Mouse (Mus musculus) liver, postnatal 0 days (tissue): ENCODE results near the gene Ssr2. TPM values are rescaled to one million over a fixed set of nuclear protein-coding genes. Genes with fewer than 3 reads are reported as not detected.
A peak's percentile ranks its signal among the peaks of the same experiment; 100 is the strongest.

Source experiments
- ATAC-seq: fragments of 200-750 bp; cut with Nextera tagmentation; 2 replicates; pipeline ENCODE4 v1.8.0; 2017; ENCODE audit warnings: mild to moderate bottlenecking, moderate library complexity
- DNase-seq: peaks from one replicate; pipeline ENCODE4 v3.0.0-alpha.2; 2016
- H3K27ac ChIP-seq: fragments of 300-500 bp; sonication (generic); 2 replicates; pipeline ENCODE4 v1.5.1; 2014; ENCODE audit warnings: antibody characterized with exemption, moderate library complexity, mild to moderate bottlenecking, low read depth
- H3K27me3 ChIP-seq: fragments of 300-500 bp; sonication (generic); 2 replicates; pipeline ENCODE4 v1.6.1; 2014; ENCODE audit warnings: low read length, control low read depth, mixed read lengths; ENCODE audit not compliant: insufficient read depth
- H3K36me3 ChIP-seq: fragments of 300-500 bp; sonication (generic); replicated peaks from 2 replicates; pipeline ENCODE4 v1.6.1; 2014; ENCODE audit warnings: mild to moderate bottlenecking, control low read depth, low read length, moderate library complexity, mixed read lengths; ENCODE audit not compliant: insufficient read depth
- H3K4me1 ChIP-seq: fragments of 300-500 bp; sonication (generic); 2 replicates; pipeline ENCODE4 v1.6.1; 2014; ENCODE audit warnings: antibody characterized with exemption, mild to moderate bottlenecking, control low read depth; ENCODE audit not compliant: insufficient read depth
- H3K4me2 ChIP-seq: fragments of 300-500 bp; sonication (generic); 2 replicates; pipeline ENCODE4 v1.6.1; 2014; ENCODE audit warnings: low read depth, mild to moderate bottlenecking, low read length, moderate library complexity, mixed read lengths
- H3K4me3 ChIP-seq: fragments of 300-500 bp; sonication (generic); 2 replicates; pipeline ENCODE4 v1.5.1; 2014; ENCODE audit warnings: low read depth, low read length
- H3K9ac ChIP-seq: fragments of 300-500 bp; sonication (generic); replicated peaks from 2 replicates; pipeline ENCODE4 v1.6.1; 2014; ENCODE audit warnings: mild to moderate bottlenecking, moderate library complexity
- H3K9me3 ChIP-seq: fragments of 300-500 bp; sonication (generic); 2 replicates; pipeline ENCODE4 v1.6.1; 2016; ENCODE audit warnings: mild to moderate bottlenecking, control low read depth, low read length, mixed read lengths
- CTCF ChIP-seq: sonication (generic); IDR thresholded peaks from 2 replicates; pipeline ENCODE4 v1.5.1; 2016; ENCODE audit warnings: antibody characterized with exemption, low read depth
- EP300 ChIP-seq: IDR thresholded peaks from 2 replicates; pipeline ENCODE4 v1.6.1; 2016; ENCODE audit warnings: antibody characterized with exemption, low read depth, mild to moderate bottlenecking
- WGBS: fragments of 180-500 bp; shearing (Covaris S2); extraction: QIAGEN DNeasy Blood & Tissue Kit; methylation state at CpG from one replicate; pipeline ENCODE4 v1.1.7; 2014; ENCODE audit not compliant: insufficient replicate concordance; 5-methylcytosine and 5-hydroxymethylcytosine counted together
- polyA plus RNA-seq: library from polyadenylated mRNA; unstranded; fragments of >200 nt; fragmentation: Nextera tagmentation; extraction: Ambion mirVana; gene quantifications from 2 replicates; pipeline ENCODE4 v1.2.1, GENCODE M21; 2015

Gene Ssr2
- polyA plus RNA-seq, 1 experiment from 2014 or later: 155 TPM

DNA sequence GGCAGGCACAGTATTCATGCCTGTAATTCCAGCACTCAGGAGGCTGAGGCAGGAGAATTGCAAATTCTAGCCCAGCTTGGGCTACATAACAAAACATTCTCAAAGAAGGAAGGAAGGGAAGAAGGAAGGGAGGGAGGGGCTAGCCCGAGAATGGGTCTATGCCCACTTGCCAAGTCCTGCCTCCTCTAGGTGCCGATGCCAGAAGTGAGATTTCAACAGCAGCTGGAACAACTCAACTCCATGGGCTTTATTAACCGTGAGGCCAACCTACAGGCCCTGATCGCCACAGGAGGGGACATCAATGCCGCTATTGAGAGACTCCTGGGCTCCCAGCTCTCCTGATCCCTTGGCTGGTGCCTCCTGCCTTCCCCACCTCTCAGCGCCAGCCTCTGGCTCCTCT lies 7.8 kb upstream of the Ssr2 start:
- peaks cover 25% of the 10 kb centered on the region for H3K4me1 ChIP-seq
- no peaks in the 10 kb centered on the region for H3K9me3 ChIP-seq
- H3K4me3 ChIP-seq: no peak overlapping the region
- no peak for ATAC-seq
- no peaks in the 10 kb centered on the region for H3K27me3 ChIP-seq
- 83% methylated on average over 6 of the region's 6 CpGs for WGBS
- peaks cover 46% of the 10 kb centered on the region for H3K36me3 ChIP-seq
- TF ChIP-seq EP300 (no peak), CTCF (no peak)
- no peak for DNase-seq
- peak overlapping the region; percentile 76 for H3K27ac ChIP-seq
- no peak overlapping the region for H3K4me2 ChIP-seq
- no peak overlapping the region for H3K9ac ChIP-seq

DNA sequence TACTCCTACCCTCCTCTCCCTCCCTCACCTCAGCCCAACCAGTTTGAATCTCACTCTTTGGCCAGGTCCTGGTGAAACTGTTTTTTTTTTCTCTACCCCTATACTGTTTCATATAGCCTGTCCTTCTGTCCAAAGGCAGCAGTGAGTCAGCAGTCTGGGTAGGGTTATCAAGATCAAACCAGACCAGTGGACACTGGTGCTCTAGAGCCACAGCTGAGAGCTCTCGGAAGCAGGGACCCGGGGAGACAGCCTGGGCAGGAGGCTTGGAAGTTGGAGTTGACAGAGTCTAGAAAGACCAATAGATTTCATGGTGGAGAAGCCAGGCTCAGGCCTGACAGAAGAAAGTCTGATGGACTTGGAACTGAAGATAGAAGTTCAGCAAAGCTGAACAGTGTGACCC lies 7.1 kb upstream of the Ssr2 start:
- 66% methylated on average over 2 of the region's 2 CpGs for WGBS
- no peak overlapping the region for H3K4me2 ChIP-seq
- H3K36me3 ChIP-seq: peaks cover 40% of the 10 kb centered on the region
- TF ChIP-seq CTCF: no peak
- no peak for TF ChIP-seq EP300
- H3K9ac ChIP-seq: no peak overlapping the region
- no peak overlapping the region for H3K4me3 ChIP-seq
- H3K4me1 ChIP-seq: peaks cover 25% of the 10 kb centered on the region
- H3K27ac ChIP-seq: peak overlapping the region; percentile 76
- ATAC-seq (peak; percentile 9; the same call in 1 of the 2 replicates), DNase-seq (no peak)
- no peaks in the 10 kb centered on the region for H3K27me3 ChIP-seq
- H3K9me3 ChIP-seq: no peaks in the 10 kb centered on the region

DNA sequence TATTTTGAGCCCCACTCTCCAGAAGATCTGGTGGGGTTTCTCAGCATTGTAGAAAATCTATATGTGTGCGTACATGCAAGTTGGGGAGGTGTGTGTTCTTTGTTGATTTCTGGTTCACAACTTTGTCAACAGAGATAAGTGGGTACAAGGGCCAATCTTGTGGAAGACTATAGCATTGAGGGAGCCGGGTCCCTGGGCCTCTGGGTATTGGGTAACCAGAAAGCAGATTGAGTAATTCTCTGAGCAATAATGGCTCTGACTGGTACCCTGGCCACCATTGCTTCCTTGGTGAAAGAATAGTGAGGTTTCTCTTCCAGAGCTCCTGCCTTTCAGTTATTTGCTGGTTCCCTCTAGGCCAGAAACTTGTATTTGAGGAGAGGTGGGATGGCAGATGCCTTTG lies 6.6 kb upstream of the Ssr2 start:
- no peak overlapping the region for H3K9ac ChIP-seq
- H3K4me2 ChIP-seq: no peak overlapping the region
- peaks cover 38% of the 10 kb centered on the region for H3K36me3 ChIP-seq
- H3K9me3 ChIP-seq: no peaks in the 10 kb centered on the region
- ATAC-seq (peak; percentile 82), DNase-seq (no peak)
- TF ChIP-seq EP300 (no peak), CTCF (no peak)
- H3K27ac ChIP-seq: peak overlapping the region; percentile 76
- WGBS: 49% methylated on average over 2 of the region's 2 CpGs
- peaks cover 25% of the 10 kb centered on the region for H3K4me1 ChIP-seq
- H3K4me3 ChIP-seq: no peak overlapping the region
- H3K27me3 ChIP-seq: no peaks in the 10 kb centered on the region

DNA sequence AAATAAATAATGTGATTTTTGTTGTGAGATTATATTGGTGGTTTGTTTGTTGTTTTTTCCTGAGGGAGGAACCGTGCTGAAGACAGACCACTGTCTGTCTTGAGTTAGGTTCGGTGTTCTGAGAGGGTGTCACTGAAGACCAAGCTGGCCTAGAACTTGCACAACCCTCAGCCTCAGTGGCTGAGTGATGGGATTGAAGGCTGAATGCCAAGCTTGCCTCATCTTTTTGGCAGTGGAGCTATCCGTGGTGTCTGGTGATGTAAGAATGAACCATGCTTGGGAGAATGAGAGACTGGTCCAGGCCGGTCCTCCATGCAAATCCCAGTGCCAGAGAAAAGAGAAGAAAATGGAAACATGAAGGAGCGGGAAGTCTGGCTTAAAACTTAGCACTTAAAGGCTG lies 6.0 kb upstream of the Ssr2 start:
- H3K9me3 ChIP-seq: no peaks in the 10 kb centered on the region

DNA sequence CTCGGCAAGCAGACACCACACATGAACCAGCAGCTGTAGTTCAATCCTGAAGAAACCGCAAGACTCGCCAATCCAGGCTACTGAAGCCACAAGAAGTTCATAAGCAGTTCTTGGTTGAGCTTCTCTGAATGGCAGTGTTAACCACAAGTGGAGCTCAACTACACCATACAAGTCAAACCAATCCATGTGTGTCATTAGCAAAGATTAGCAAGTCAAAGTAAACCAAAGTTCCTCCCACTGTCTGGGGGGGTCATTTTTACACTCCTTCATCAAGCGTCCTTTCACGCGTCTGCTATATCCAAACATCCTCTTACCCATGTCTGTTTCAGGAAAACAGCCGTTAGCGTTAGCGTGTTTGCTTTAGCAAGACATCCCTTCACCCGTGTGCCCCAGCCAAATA lies 5.3 kb upstream of the Ssr2 start:
- ATAC-seq: no peak
- no peak for TF ChIP-seq CTCF
- no peak for TF ChIP-seq EP300
- no peak overlapping the region for H3K4me3 ChIP-seq
- H3K4me2 ChIP-seq: no peak overlapping the region
- no peak for DNase-seq
- 84% methylated on average over 10 of the region's 10 CpGs for WGBS
- H3K4me1 ChIP-seq: peaks cover 22% of the 10 kb centered on the region
- no peaks in the 10 kb centered on the region for H3K27me3 ChIP-seq
- H3K9ac ChIP-seq: no peak overlapping the region
- H3K36me3 ChIP-seq: peaks cover 28% of the 10 kb centered on the region
- H3K27ac ChIP-seq: no peak overlapping the region
- no peaks in the 10 kb centered on the region for H3K9me3 ChIP-seq

More for the DNA sequence above, 6.0 kb upstream of the Ssr2 start:
- ATAC-seq (peak; percentile 42), DNase-seq (peak; percentile 41)
- peaks cover 34% of the 10 kb centered on the region for H3K36me3 ChIP-seq
- 77% methylated on average over 5 of the region's 5 CpGs for whole genome bisulfite sequencing
- no peak overlapping the region for H3K4me2 ChIP-seq
- H3K4me1 ChIP-seq: peaks cover 22% of the 10 kb centered on the region
- TF ChIP-seq CTCF (no peak), EP300 (no peak)
- no peaks in the 10 kb centered on the region for H3K27me3 ChIP-seq
- H3K27ac ChIP-seq: peak overlapping the region; percentile 76; the same call in 1 of the 2 replicates
- no peak overlapping the region for H3K9ac ChIP-seq
- H3K4me3 ChIP-seq: no peak overlapping the region

DNA sequence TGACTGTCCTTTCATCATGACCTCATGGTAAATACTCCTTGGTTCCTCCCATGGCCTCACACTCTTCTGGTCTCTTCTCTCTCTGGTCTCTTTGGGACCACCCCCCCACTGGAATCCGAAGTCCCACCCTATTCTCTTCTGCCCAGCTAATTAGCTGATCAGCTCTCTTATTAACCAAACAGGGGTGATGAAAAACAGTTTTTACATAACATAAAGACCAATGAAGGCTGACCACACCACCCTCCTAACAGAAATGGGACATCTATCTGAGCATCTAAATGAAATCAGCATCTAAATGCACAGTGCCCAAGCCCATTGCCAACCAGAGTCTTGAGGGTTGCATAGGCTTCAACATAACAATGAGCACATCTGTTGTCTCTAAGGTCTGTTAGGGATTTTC lies 3.8 kb upstream of the Ssr2 start:
- WGBS: 68% methylated on average over 1 of the region's 1 CpGs
- H3K4me3 ChIP-seq: no peak overlapping the region
- H3K36me3 ChIP-seq: peaks cover 17% of the 10 kb centered on the region
- H3K9ac ChIP-seq: no peak overlapping the region
- DNase-seq (no peak), ATAC-seq (no peak)
- H3K27ac ChIP-seq: no peak overlapping the region
- TF ChIP-seq CTCF (no peak), EP300 (no peak)
- H3K4me2 ChIP-seq: no peak overlapping the region
- H3K27me3 ChIP-seq: no peaks in the 10 kb centered on the region
- H3K4me1 ChIP-seq: peaks cover 20% of the 10 kb centered on the region
- H3K9me3 ChIP-seq: no peaks in the 10 kb centered on the region

DNA sequence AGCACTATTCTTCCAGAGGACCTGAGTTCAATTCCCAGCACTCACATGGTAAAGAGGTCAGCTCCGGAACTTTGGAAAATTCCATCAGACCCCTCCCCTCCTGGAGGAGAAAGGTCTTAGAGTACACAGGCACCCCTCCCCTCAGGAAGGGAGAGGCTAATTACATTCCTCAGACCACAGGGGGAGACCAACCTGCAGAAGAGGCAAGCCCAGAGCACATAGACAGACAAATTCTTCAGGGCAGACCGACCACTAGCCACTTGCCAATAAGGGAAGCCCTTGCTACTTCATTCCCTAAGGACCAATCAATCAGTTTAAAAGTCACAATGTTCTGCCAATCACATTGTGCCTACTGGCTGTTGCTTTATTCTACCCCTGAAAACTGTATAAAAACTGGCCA lies 2.8 kb upstream of the Ssr2 start:
- DNase-seq (no peak), ATAC-seq (no peak)
- Histone ChIP-seq H3K36me3 (peaks cover 15% of the 10 kb centered on the region), H3K9me3 (no peaks in the 10 kb centered on the region), H3K4me3 (no peak overlapping the region), H3K4me2 (no peak overlapping the region), H3K27me3 (no peaks in the 10 kb centered on the region), H3K9ac (no peak overlapping the region), H3K4me1 (peaks cover 18% of the 10 kb centered on the region), H3K27ac (no peak overlapping the region)
- TF ChIP-seq EP300 (no peak), CTCF (no peak)
- 82% methylated on average over 2 of the region's 2 CpGs for WGBS
